Mouse (Mus musculus) liver, embryonic 11.5 days (tissue): Measurements from ENCODE around the gene Sult6b1. TPM values are rescaled to one million over a fixed set of nuclear protein-coding genes. Genes with fewer than 3 reads are reported as not detected.
A peak's percentile ranks its signal among the peaks of the same experiment; 100 is the strongest.

Source experiments
- ATAC-seq: fragments of 200-750 bp; cut with Nextera tagmentation; replicated peaks from 2 replicates; pipeline ENCODE4 v1.8.0; 2017; ENCODE audit warnings: moderate number of reproducible peaks, mild to moderate bottlenecking, moderate TSS enrichment, moderate library complexity; ENCODE audit not compliant: low FRiP score
- DNase-seq: peaks from one replicate; pipeline ENCODE4 v3.0.0-alpha.2; 2017; ENCODE audit warnings: low spot score
- H3K27ac ChIP-seq: fragments of 300-500 bp; sonication (generic); 2 replicates; pipeline ENCODE4 v1.5.1; 2014; ENCODE audit warnings: mild to moderate bottlenecking, low read depth, low read length, control low read depth
- H3K27me3 ChIP-seq: fragments of 300-500 bp; sonication (generic); replicated peaks from 2 replicates; pipeline ENCODE4 v1.6.1; 2014; ENCODE audit warnings: low read length, mixed read lengths; ENCODE audit not compliant: control insufficient read depth, insufficient read depth
- H3K36me3 ChIP-seq: fragments of 300-500 bp; sonication (generic); 2 replicates; pipeline ENCODE4 v1.6.1; 2014; ENCODE audit warnings: mild to moderate bottlenecking, low read length, moderate library complexity, mixed read lengths; ENCODE audit not compliant: control insufficient read depth, insufficient read depth
- H3K4me1 ChIP-seq: fragments of 300-500 bp; sonication (generic); replicated peaks from 2 replicates; pipeline ENCODE4 v1.6.1; 2014; ENCODE audit warnings: low read length, mixed read lengths; ENCODE audit not compliant: control insufficient read depth, insufficient read depth
- H3K4me2 ChIP-seq: fragments of 300-500 bp; sonication (generic); 2 replicates; pipeline ENCODE4 v1.6.1; 2014; ENCODE audit warnings: mild to moderate bottlenecking, control low read depth, moderate library complexity
- H3K4me3 ChIP-seq: fragments of 300-500 bp; sonication (generic); 2 replicates; pipeline ENCODE4 v1.5.1; 2014; ENCODE audit warnings: low read depth, low read length, control low read depth
- H3K9ac ChIP-seq: fragments of 300-500 bp; sonication (generic); 2 replicates; pipeline ENCODE4 v1.6.1; 2014; ENCODE audit warnings: low read depth, low read length, control low read depth
- H3K9me3 ChIP-seq: fragments of 300-500 bp; sonication (generic); 2 replicates; pipeline ENCODE4 v1.6.1; 2016; ENCODE audit warnings: low read length, inconsistent platforms, mixed read lengths; ENCODE audit not compliant: control insufficient read depth
- WGBS: fragments of 180-500 bp; shearing (Covaris S2); extraction: QIAGEN DNeasy Blood & Tissue Kit; methylation state at CpG from one replicate; pipeline ENCODE4 v1.1.7; 2014; 5-methylcytosine and 5-hydroxymethylcytosine counted together
- polyA plus RNA-seq: library from polyadenylated mRNA; unstranded; fragments of >200 nt; fragmentation: Nextera tagmentation; extraction: Ambion mirVana; gene quantifications from 2 replicates; pipeline ENCODE4 v1.2.1, GENCODE M21; 2014

Sult6b1 gene
- polyA plus RNA-seq, 1 experiment from 2014 or later, result not detected

DNA sequence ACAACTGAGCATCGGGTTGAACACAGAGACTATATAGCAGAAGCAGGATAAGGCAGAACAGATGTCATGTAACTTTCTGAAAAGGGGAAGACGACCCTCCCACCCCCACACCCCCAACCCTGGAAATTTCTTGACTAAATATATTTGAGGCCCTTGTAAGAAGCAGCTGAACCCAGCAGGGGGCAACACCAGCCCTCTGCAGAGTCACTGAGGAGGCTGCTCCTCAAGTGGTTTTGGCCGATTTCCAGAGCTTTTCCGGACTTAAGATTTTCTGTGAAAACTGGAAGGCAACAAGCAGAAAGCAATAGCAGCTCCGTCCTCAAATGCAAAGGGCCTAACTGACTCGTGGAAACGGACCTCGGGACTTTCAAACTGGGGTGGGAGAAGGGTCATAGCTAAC lies 11.4 kb downstream of the Sult6b1 start:
- DNase-seq (no peak), ATAC-seq (no peak)
- no peak overlapping the region for H3K9ac ChIP-seq
- no peak overlapping the region for H3K4me3 ChIP-seq
- H3K27me3 ChIP-seq, result no peaks in the 10 kb centered on the region
- no peaks in the 10 kb centered on the region for H3K9me3 ChIP-seq
- no peak overlapping the region for H3K27ac ChIP-seq
- no peaks in the 10 kb centered on the region for H3K36me3 ChIP-seq
- H3K4me2 ChIP-seq, result no peak overlapping the region
- no peaks in the 10 kb centered on the region for H3K4me1 ChIP-seq
- WGBS, result 33% methylated on average over 8 of the region's 8 CpGs

GRCm38 (mm10) chr17:78894991-78895390 lies 11.8 kb downstream of the Sult6b1 start:
- no peak for ATAC-seq
- H3K36me3 ChIP-seq, result no peaks in the 10 kb centered on the region
- no peaks in the 10 kb centered on the region for H3K4me1 ChIP-seq
- no peaks in the 10 kb centered on the region for H3K9me3 ChIP-seq
- 74% methylated on average over 7 of the region's 7 CpGs for WGBS
- DNase-seq, result no peak
- no peak overlapping the region for H3K27ac ChIP-seq
- no peak overlapping the region for H3K9ac ChIP-seq
- H3K4me2 ChIP-seq, result no peak overlapping the region
- H3K27me3 ChIP-seq, result no peaks in the 10 kb centered on the region
- H3K4me3 ChIP-seq, result no peak overlapping the region

GRCm38 (mm10) chr17:78891020-78891419 lies 15.8 kb downstream of the Sult6b1 start:
- no peak overlapping the region for H3K4me2 ChIP-seq
- H3K27me3 ChIP-seq, result no peaks in the 10 kb centered on the region
- no peaks in the 10 kb centered on the region for H3K9me3 ChIP-seq
- H3K4me1 ChIP-seq, result no peaks in the 10 kb centered on the region
- 74% methylated on average over 9 of the region's 9 CpGs for WGBS
- H3K36me3 ChIP-seq, result no peaks in the 10 kb centered on the region
- ATAC-seq (no peak), DNase-seq (no peak)
- no peak overlapping the region for H3K9ac ChIP-seq
- H3K27ac ChIP-seq, result no peak overlapping the region
- H3K4me3 ChIP-seq, result no peak overlapping the region

DNA sequence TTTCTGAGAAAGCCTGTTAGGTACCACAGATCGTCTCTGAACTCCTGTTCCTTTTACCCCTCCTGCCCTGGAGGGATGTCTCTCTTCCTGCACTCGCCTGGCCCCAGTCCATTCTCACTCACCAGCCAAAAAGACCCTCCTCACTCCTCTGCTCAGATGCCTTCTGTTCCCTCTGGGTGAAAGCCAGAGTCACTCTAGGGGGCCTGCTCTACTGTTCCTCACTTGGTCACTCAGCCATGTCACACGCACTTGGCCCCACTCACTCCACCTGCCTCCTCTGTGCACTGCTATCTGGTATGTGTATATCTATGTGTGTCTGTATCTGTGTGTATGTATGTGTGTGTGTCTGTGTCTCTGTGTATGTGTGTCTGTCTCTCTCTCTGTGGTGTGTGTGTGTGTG lies 17.6 kb downstream of the Sult6b1 start:
- ATAC-seq, result no peak
- Histone ChIP-seq H3K27ac (no peak overlapping the region), H3K36me3 (no peaks in the 10 kb centered on the region), H3K4me1 (no peaks in the 10 kb centered on the region), H3K9me3 (no peaks in the 10 kb centered on the region), H3K4me2 (no peak overlapping the region), H3K9ac (no peak overlapping the region), H3K27me3 (no peaks in the 10 kb centered on the region), H3K4me3 (no peak overlapping the region)
- DNase-seq, result no peak
- 43% methylated on average over 3 of the region's 3 CpGs for WGBS

DNA sequence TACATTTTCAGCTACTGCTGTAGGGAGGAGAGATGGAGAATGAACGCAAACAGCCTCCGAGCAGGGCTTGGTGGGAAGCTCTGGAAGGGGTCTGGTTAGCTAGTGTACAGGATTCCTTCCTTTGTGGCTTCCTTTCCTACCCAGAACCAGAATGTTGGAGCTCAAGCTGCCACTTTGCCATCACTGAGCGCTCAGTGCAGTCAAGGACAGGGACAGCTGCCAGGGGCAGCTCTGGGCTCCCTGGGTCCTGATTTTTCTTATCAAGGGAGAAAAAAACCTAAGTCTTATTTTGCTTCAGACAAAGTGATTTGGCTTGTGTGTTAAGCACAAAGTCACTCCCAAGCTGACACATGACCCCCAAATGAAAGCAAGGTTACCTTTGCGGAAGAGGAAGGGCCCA lies 18.2 kb downstream of the Sult6b1 start:
- H3K36me3 ChIP-seq, result no peaks in the 10 kb centered on the region
- no peak overlapping the region for H3K27ac ChIP-seq
- no peak for DNase-seq
- no peak overlapping the region for H3K9ac ChIP-seq
- no peaks in the 10 kb centered on the region for H3K4me1 ChIP-seq
- no peaks in the 10 kb centered on the region for H3K27me3 ChIP-seq
- no peak overlapping the region for H3K4me2 ChIP-seq
- no peak for ATAC-seq
- 71% methylated on average over 4 of the region's 4 CpGs for WGBS
- no peak overlapping the region for H3K4me3 ChIP-seq
- no peaks in the 10 kb centered on the region for H3K9me3 ChIP-seq

- DNase-seq (no peak), ATAC-seq (no peak)
- no peaks in the 10 kb centered on the region for H3K9me3 ChIP-seq
- WGBS, result 75% methylated on average over 5 of the region's 5 CpGs
- no peaks in the 10 kb centered on the region for H3K27me3 ChIP-seq
- no peak overlapping the region for H3K4me3 ChIP-seq
- no peak overlapping the region for H3K9ac ChIP-seq
- no peak overlapping the region for H3K4me2 ChIP-seq
- no peaks in the 10 kb centered on the region for H3K36me3 ChIP-seq
- peaks cover 4% of the 10 kb centered on the region; the same call in 1 of the 2 replicates for H3K4me1 ChIP-seq
- H3K27ac ChIP-seq, result no peak overlapping the region
Observed at GRCm38 (mm10) chr17:78885286-78886065, 21.3 kb downstream of the Sult6b1 start.

- Histone ChIP-seq H3K4me3 (no peak overlapping the region), H3K27me3 (no peaks in the 10 kb centered on the region), H3K36me3 (no peaks in the 10 kb centered on the region), H3K4me1 (peaks cover 4% of the 10 kb centered on the region; the same call in 1 of the 2 replicates), H3K9me3 (no peaks in the 10 kb centered on the region), H3K4me2 (no peak overlapping the region), H3K9ac (no peak overlapping the region), H3K27ac (no peak overlapping the region)
- 87% methylated on average over 4 of the region's 4 CpGs for WGBS
- ATAC-seq (no peak), DNase-seq (no peak)
Observed at GRCm38 (mm10) chr17:78883291-78883690, 23.5 kb downstream of the Sult6b1 start.

GRCm38 (mm10) chr17:78882401-78883112 lies 24.2 kb downstream of the Sult6b1 start, which contains the start of gene Eif2ak2:
Eif2ak2 (minus strand) TSS chr17:78882573.
- 2% methylated on average over 28 of the region's 28 CpGs for WGBS
- H3K9me3 ChIP-seq, result no peaks in the 10 kb centered on the region
- H3K27me3 ChIP-seq, result no peaks in the 10 kb centered on the region
- peak; percentile 100 for ATAC-seq
- peak within 1 kb of the TSS; percentile 72 for H3K4me2 ChIP-seq
- peak; percentile 84 for DNase-seq
- peaks cover 4% of the 10 kb centered on the region; the same call in 1 of the 2 replicates for H3K36me3 ChIP-seq
- peak within 1 kb of the TSS; percentile 47 for H3K27ac ChIP-seq
- peak within 1 kb of the TSS; percentile 69 for H3K4me3 ChIP-seq
- H3K9ac ChIP-seq, result peak within 1 kb of the TSS; percentile 79
- peaks cover 4% of the 10 kb centered on the region; the same call in 1 of the 2 replicates for H3K4me1 ChIP-seq
